ENCODE assay signal across 9 mouse cellular contexts in the genomic region with DNA sequence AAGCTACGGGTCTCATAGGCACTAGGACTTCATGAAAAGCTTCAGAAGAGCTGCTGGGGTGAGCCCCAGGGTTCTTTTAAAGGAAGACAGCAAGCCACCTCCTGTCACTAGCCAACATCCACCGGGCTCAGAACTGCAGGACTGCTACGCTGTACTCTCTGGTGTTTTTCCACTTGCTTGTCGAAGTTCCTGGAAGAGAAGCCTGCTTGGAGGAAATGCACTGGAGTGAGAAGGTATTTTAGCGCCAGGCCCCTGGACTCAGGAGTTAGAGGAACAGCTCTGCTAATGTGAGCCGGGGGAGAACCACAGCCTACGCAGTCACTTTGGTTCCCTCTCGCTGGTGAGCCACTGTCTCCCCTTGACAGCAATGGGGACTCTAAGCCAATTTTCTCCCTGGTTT. TPM values are rescaled to one million over a fixed set of nuclear protein-coding genes. Genes with fewer than 3 reads are reported as not detected.
DNase-seq lines count a peak whose midpoint lies in the region; ATAC-seq and TF ChIP-seq lines count a peak whose summit lies in the region.
"Had no signal": no experiment of that assay in that cellular context is flagged by ENCODE, and none has a peak within 500 bp of the region (broad histone marks: within the 10 kb centered on the region; RNA-seq: fewer than 3 reads in every experiment).

No protein-coding gene starts in this region.

- no peak overlapping the region for H3K4me3 ChIP-seq in liver, postnatal 0 days (ENCODE audit: low read depth, low read length)
- H3K4me3 ChIP-seq: hindbrain, embryonic 15.5 days; midbrain, embryonic 13.5 days had no signal

- WGBS in liver, postnatal 0 days (ENCODE audit: insufficient replicate concordance) = 46% methylated on average over 8 of the region's 8 CpGs

- H3K9me3 ChIP-seq in liver, postnatal 0 days (ENCODE audit: low read length) = no peaks in the 10 kb centered on the region
- H3K9me3 ChIP-seq: hindbrain, embryonic 15.5 days; midbrain, embryonic 13.5 days had no signal

- peaks cover 39% of the 10 kb centered on the region for H3K36me3 ChIP-seq in liver, postnatal 0 days (replicated peaks; ENCODE audit: insufficient read depth, low read length)

- H3K4me2 ChIP-seq in liver, postnatal 0 days (ENCODE audit: low read depth, low read length) = peak overlapping the region; percentile 27
- H3K4me2 ChIP-seq: hindbrain, embryonic 15.5 days; midbrain, embryonic 13.5 days had no signal

- DNase-seq in B cell, adult 2 months = peak; percentile 15 to 24
- peak; percentile 29 for DNase-seq in CD4-positive helper T cell, adult 2 months (ENCODE audit: low read depth, low spot score)
- peak; percentile 58 for DNase-seq in induced T-regulatory cell, adult 2 months (ENCODE audit: low read depth)
- no peak for DNase-seq in liver, postnatal 0 days
- DNase-seq in cerebellum, adult 9-11 months = no peak
- no peak for DNase-seq in urinary bladder, postnatal 10 days (ENCODE audit: low spot score)
- DNase-seq in spleen, adult 12 weeks (ENCODE audit: low spot score) = no peak

- TF ChIP-seq EP300 in liver, postnatal 0 days (IDR thresholded peaks at IDR 0.05; ENCODE audit: low read depth) = no peak

- ATAC-seq in liver, postnatal 0 days = no peak
- ATAC-seq: midbrain, embryonic 13.5 days had no signal

- no peak for TF ChIP-seq CTCF in liver, postnatal 0 days (IDR thresholded peaks at IDR 0.05; ENCODE audit: low read depth)

- H3K4me1 ChIP-seq in liver, postnatal 0 days (ENCODE audit: insufficient read depth) = peaks cover 63% of the 10 kb centered on the region

- H3K27me3 ChIP-seq in liver, postnatal 0 days (ENCODE audit: insufficient read depth, low read length) = no peaks in the 10 kb centered on the region
- H3K27me3 ChIP-seq: hindbrain, embryonic 15.5 days; midbrain, embryonic 13.5 days had no signal

- H3K27ac ChIP-seq in liver, postnatal 0 days (ENCODE audit: low read depth) = peak overlapping the region; percentile 99
- H3K27ac ChIP-seq: midbrain, embryonic 13.5 days had no signal

- H3K9ac ChIP-seq in liver, postnatal 0 days (replicated peaks) = peak overlapping the region; percentile 32; the same call in 1 of the 2 replicates
- H3K9ac ChIP-seq: hindbrain, embryonic 15.5 days; midbrain, embryonic 13.5 days had no signal

RNA-seq across cellular contexts. Expression of a gene that starts 6.4 kb away (rescaled TPM):
- polyA plus RNA-seq in liver, postnatal 0 days (2015; fragmentation: Nextera tagmentation; extraction: Ambion mirVana) = 19.0 and 22.8 TPM in 2 replicates

RNA-seq across cellular contexts. Expression of a gene that starts 6.5 kb away (rescaled TPM):
- 12.5 and 14.1 TPM in 2 replicates for polyA plus RNA-seq in liver, postnatal 0 days (2015; fragmentation: Nextera tagmentation; extraction: Ambion mirVana)

RNA-seq across cellular contexts. Expression of a gene that starts 6.5 kb away (rescaled TPM):
- polyA plus RNA-seq in liver, postnatal 0 days (2015; fragmentation: Nextera tagmentation; extraction: Ambion mirVana) = 0.12 TPM in 1 of 2 replicates, not detected in the other
- polyA plus RNA-seq: midbrain, embryonic 13.5 days had no signal

RNA-seq across cellular contexts. Expression of a gene that starts 11.5 kb away (rescaled TPM):
- polyA plus RNA-seq in liver, postnatal 0 days (2015; fragmentation: Nextera tagmentation; extraction: Ambion mirVana) = 7.6 and 8.3 TPM in 2 replicates

RNA-seq across cellular contexts. Expression of a gene that starts 29.5 kb away (rescaled TPM):
- 0.07 and 0.54 TPM in 2 replicates for polyA plus RNA-seq in liver, postnatal 0 days (2015; fragmentation: Nextera tagmentation; extraction: Ambion mirVana)

Comparison
In these comparisons a context has a peak if more than half of its experiments do, and no peak if none do; other contexts are left out.
1. DNase-seq: peak in B cell, adult 2 months (2 of 2), CD4-positive helper T cell, adult 2 months (single experiment) and induced T-regulatory cell, adult 2 months (single experiment); none in liver, postnatal 0 days (single experiment), cerebellum, adult 9-11 months (single experiment), urinary bladder, postnatal 10 days (single experiment) and spleen, adult 12 weeks (single experiment).